Mouse (Mus musculus) C2C12 (cell line): ENCODE measurements around the gene Tshr. TPM values are rescaled to one million over a fixed set of nuclear protein-coding genes. Genes with fewer than 3 reads are reported as not detected.

Experiments
- H3K27me3 ChIP-seq: one replicate; pipeline ENCODE4 v1.6.1; 2011; ENCODE audit not compliant: control insufficient read depth, insufficient read depth, insufficient read length
- H3K36me3 ChIP-seq: one replicate; pipeline ENCODE4 v1.6.1; 2011; ENCODE audit not compliant: control insufficient read depth, insufficient read depth
- H3K4me3 ChIP-seq: one replicate; pipeline ENCODE4 v1.5.1; 2011; ENCODE audit warnings: mild to moderate bottlenecking, control low read depth; ENCODE audit not compliant: poor library complexity, insufficient read depth, severe bottlenecking
- H3K79me2 ChIP-seq: one replicate; pipeline ENCODE4 v1.6.1; 2011; ENCODE audit not compliant: control insufficient read depth, insufficient read depth
- H3K79me3 ChIP-seq: one replicate; pipeline ENCODE4 v1.6.1; 2011; ENCODE audit warnings: low read depth, control low read depth
- H3ac ChIP-seq: one replicate; pipeline ENCODE3; 2011; ENCODE audit warnings: low read depth; ENCODE audit not compliant: control insufficient read depth, insufficient read length
- CEBPB ChIP-seq: IDR thresholded peaks from one replicate; pipeline ENCODE4 v1.6.1; 2011; ENCODE audit warnings: low read depth, mild to moderate bottlenecking, control low read depth, moderate library complexity
- CTCF ChIP-seq: IDR thresholded peaks from one replicate; pipeline ENCODE4 v1.5.1; 2011; ENCODE audit not compliant: control insufficient read depth, insufficient read depth, insufficient read length
- FOSL1 ChIP-seq: IDR thresholded peaks from one replicate; pipeline ENCODE4 v1.8.0; 2011; ENCODE audit warnings: mild to moderate bottlenecking, low read length; ENCODE audit not compliant: poor library complexity, insufficient read depth, severe bottlenecking
- MAX ChIP-seq: IDR thresholded peaks from one replicate; pipeline ENCODE4 v1.6.1; 2011; ENCODE audit warnings: mild to moderate bottlenecking, control low read depth
- MYOD1 ChIP-seq: IDR thresholded peaks from one replicate; pipeline ENCODE4 v1.6.1; 2011; ENCODE audit warnings: low read depth; ENCODE audit not compliant: control insufficient read depth, insufficient read length
- MYOG ChIP-seq: IDR thresholded peaks from one replicate; pipeline ENCODE4 v1.6.1; 2011; ENCODE audit not compliant: control insufficient read depth, insufficient read length; ENCODE audit errors: extremely low read depth
- USF1 ChIP-seq: IDR thresholded peaks from one replicate; pipeline ENCODE4 v1.6.1; 2011; ENCODE audit warnings: low read depth, mild to moderate bottlenecking, control low read depth, moderate library complexity
- polyA plus RNA-seq: library from polyadenylated mRNA; unstranded; fragments of >200 nt; fragmentation: generic; extraction: Trizol; gene quantifications from one replicate; pipeline ENCODE4 v1.2.1, GENCODE M21; 2012; ENCODE audit warnings: missing spikeins

The Tshr gene
- polyA plus RNA-seq, 1 experiment = not detected

DNA sequence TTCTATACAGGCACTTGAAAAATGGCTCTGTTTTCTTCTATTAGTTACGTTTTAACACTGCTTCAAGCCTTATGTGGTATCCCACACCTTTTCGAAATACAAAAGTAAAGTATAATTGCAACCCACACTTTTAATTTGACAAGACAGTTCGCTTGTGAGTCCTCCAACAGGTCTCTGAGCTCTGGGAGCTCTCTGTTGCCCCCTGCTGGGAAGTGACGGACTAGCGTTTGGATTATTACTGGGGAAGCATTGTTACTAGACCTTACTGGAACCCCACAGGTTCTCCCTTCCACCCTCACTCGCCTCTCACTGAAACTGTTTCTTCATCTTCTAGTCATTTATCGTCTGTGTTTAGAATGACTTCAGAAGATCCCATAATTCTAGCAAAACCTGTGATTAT lies 34.4 kb downstream of the Tshr start:
- no peak for TF ChIP-seq MAX
- no peak for TF ChIP-seq CTCF
- TF ChIP-seq CEBPB = no peak
- TF ChIP-seq MYOD1 = no peak
- no peak for TF ChIP-seq FOSL1
- no peak for TF ChIP-seq USF1
- no peak for TF ChIP-seq MYOG
- no peak overlapping the region for H3ac ChIP-seq
- no peaks in the 10 kb centered on the region for H3K36me3 ChIP-seq
- peaks cover 4% of the 10 kb centered on the region for H3K27me3 ChIP-seq
- H3K4me3 ChIP-seq = no peak overlapping the region
- no peaks in the 10 kb centered on the region for H3K79me2 ChIP-seq
- H3K79me3 ChIP-seq = no peaks in the 10 kb centered on the region

GRCm38 (mm10) chr12:91421272-91421671 lies 36.9 kb downstream of the Tshr start:
- Histone ChIP-seq H3K27me3 (peaks cover 3% of the 10 kb centered on the region), H3K79me3 (no peaks in the 10 kb centered on the region), H3ac (no peak overlapping the region), H3K4me3 (no peak overlapping the region), H3K36me3 (no peaks in the 10 kb centered on the region), H3K79me2 (no peaks in the 10 kb centered on the region)
- TF ChIP-seq MYOD1 (no peak), USF1 (no peak), MAX (no peak), CEBPB (no peak), MYOG (no peak), CTCF (no peak), FOSL1 (no peak)

GRCm38 (mm10) chr12:91423125-91423820 lies 38.9 kb downstream of the Tshr start:
- H3ac ChIP-seq = no peak overlapping the region
- H3K36me3 ChIP-seq = no peaks in the 10 kb centered on the region
- no peak overlapping the region for H3K4me3 ChIP-seq
- no peaks in the 10 kb centered on the region for H3K79me3 ChIP-seq
- no peaks in the 10 kb centered on the region for H3K27me3 ChIP-seq
- TF ChIP-seq CTCF = peak; percentile 28
- no peak for TF ChIP-seq CEBPB
- no peaks in the 10 kb centered on the region for H3K79me2 ChIP-seq

GRCm38 (mm10) chr12:91426499-91426898 lies 42.1 kb downstream of the Tshr start:
- Histone ChIP-seq H3K79me2 (no peaks in the 10 kb centered on the region), H3K36me3 (no peaks in the 10 kb centered on the region), H3K27me3 (no peaks in the 10 kb centered on the region), H3K4me3 (no peak overlapping the region), H3K79me3 (no peaks in the 10 kb centered on the region), H3ac (no peak overlapping the region)
- no peak for TF ChIP-seq MAX
- no peak for TF ChIP-seq CTCF
- no peak for TF ChIP-seq FOSL1
- no peak for TF ChIP-seq USF1

DNA sequence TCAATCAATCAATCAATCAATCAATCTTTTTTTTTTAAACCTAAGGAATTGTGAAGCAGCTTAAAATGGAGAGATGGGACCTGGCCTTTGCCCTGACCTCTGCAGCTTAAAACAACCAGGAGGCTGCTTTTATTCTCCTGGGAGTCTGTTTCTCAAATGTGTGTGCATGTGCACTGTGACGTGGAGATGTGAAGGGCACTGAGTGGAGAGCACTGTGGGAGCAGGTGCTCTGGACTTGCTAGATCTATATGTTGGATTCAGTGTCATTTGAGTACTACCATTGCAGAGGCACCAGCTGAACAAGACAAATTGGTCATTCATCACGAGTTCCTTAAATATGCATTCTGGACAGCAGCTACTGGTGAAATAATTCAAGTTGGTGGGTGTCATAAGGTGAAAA lies 42.8 kb downstream of the Tshr start:
- Histone ChIP-seq H3K27me3 (no peaks in the 10 kb centered on the region), H3K79me2 (no peaks in the 10 kb centered on the region), H3K4me3 (no peak overlapping the region), H3ac (no peak overlapping the region), H3K79me3 (no peaks in the 10 kb centered on the region), H3K36me3 (no peaks in the 10 kb centered on the region)
- TF ChIP-seq CTCF (no peak), MYOD1 (no peak), FOSL1 (no peak), MAX (no peak), USF1 (no peak), CEBPB (no peak), MYOG (no peak)

DNA sequence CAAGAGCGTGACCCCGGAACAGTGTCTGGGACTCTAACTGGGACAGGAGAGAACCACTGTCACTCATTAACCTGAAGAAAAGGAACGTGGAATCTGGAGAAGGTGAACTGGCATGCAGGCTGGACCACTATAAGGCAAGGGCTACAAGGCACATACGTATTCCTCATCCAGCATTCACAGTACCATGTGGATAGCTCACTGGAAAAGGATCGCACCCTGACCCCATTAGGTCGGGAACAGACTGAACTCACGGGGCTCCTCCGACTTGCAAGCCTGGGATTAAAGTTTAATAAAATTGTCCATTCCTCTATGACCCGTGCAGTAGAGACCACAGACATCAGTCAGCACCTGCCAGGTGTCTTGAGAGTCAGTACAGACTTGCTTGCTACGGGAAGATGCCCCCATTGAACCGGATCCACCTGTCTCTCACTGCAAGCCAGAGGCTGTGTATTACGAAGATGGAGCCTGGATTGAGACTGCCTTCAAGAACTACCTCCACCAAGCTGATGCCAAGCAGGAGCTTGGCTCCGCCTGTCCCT lies 97.9 kb downstream of the Tshr start:
- no peaks in the 10 kb centered on the region for H3K79me3 ChIP-seq
- H3ac ChIP-seq = no peak overlapping the region
- H3K79me2 ChIP-seq = no peaks in the 10 kb centered on the region
- H3K27me3 ChIP-seq = peaks cover 3% of the 10 kb centered on the region
- H3K36me3 ChIP-seq = no peaks in the 10 kb centered on the region
- no peak for TF ChIP-seq USF1
- TF ChIP-seq MYOD1 = no peak
- TF ChIP-seq CEBPB = no peak
- TF ChIP-seq MYOG = no peak
- no peak overlapping the region for H3K4me3 ChIP-seq
